Mouse (Mus musculus) limb, embryonic 11.5 days (tissue): ENCODE results near the gene Gm38100. TPM values are rescaled to one million over a fixed set of nuclear protein-coding genes. Genes with fewer than 3 reads are reported as not detected.

ENCODE experiments used
- ATAC-seq: fragments of 200-750 bp; cut with Nextera tagmentation; 2 replicates; pipeline ENCODE4 v1.8.0; 2017; ENCODE audit warnings: low read depth; ENCODE audit not compliant: insufficient number of reproducible peaks, low FRiP score, low TSS enrichment
- DNase-seq: peaks from one replicate; pipeline ENCODE4 v3.0.0-alpha.2; 2015; ENCODE audit warnings: low spot score
- H3K27ac ChIP-seq: fragments of 300-500 bp; sonication (generic); replicated peaks from 2 replicates; pipeline ENCODE4 v1.5.1; 2014; ENCODE audit warnings: low read depth, mild to moderate bottlenecking, low read length
- H3K27me3 ChIP-seq: fragments of 300-500 bp; sonication (generic); 2 replicates; pipeline ENCODE4 v1.6.1; 2014; ENCODE audit warnings: mild to moderate bottlenecking, low read length, mixed read lengths; ENCODE audit not compliant: control insufficient read depth, insufficient read depth
- H3K36me3 ChIP-seq: fragments of 300-500 bp; sonication (generic); 2 replicates; pipeline ENCODE4 v1.6.1; 2014; ENCODE audit warnings: mild to moderate bottlenecking, low read length, moderate library complexity, mixed read lengths; ENCODE audit not compliant: control insufficient read depth, insufficient read depth
- H3K4me1 ChIP-seq: fragments of 300-500 bp; sonication (generic); 2 replicates; pipeline ENCODE4 v1.6.1; 2014; ENCODE audit warnings: low read length, mixed read lengths; ENCODE audit not compliant: control insufficient read depth, insufficient read depth
- H3K4me2 ChIP-seq: fragments of 300-500 bp; sonication (generic); 2 replicates; pipeline ENCODE4 v1.6.1; 2014; ENCODE audit warnings: low read depth, mild to moderate bottlenecking, moderate library complexity; ENCODE audit not compliant: severe bottlenecking
- H3K4me3 ChIP-seq: fragments of 300-500 bp; sonication (generic); 2 replicates; pipeline ENCODE4 v1.5.1; 2014; ENCODE audit warnings: low read depth, low read length
- H3K9ac ChIP-seq: fragments of 300-500 bp; sonication (generic); 2 replicates; pipeline ENCODE4 v1.6.1; 2014; ENCODE audit warnings: mild to moderate bottlenecking, low read length
- H3K9me3 ChIP-seq: fragments of 300-500 bp; sonication (generic); 2 replicates; pipeline ENCODE4 v1.6.1; 2016; ENCODE audit warnings: low read length; ENCODE audit not compliant: control insufficient read depth
- WGBS: fragments of 180-500 bp; shearing (Covaris S2); extraction: QIAGEN DNeasy Blood & Tissue Kit; methylation state at CpG from one replicate; pipeline ENCODE4 v1.1.7; 2014; 5-methylcytosine and 5-hydroxymethylcytosine counted together
- polyA plus RNA-seq: library from polyadenylated mRNA; unstranded; fragments of >200 nt; fragmentation: Nextera tagmentation; extraction: Ambion mirVana; gene quantifications from 2 replicates; pipeline ENCODE4 v1.2.1, GENCODE M21; 2014

Gene Gm38100
- 0.10 TPM in 1 of 2 replicates, not detected in the other for polyA plus RNA-seq

- Histone ChIP-seq H3K36me3 (no peaks in the 10 kb centered on the region), H3K9me3 (no peaks in the 10 kb centered on the region), H3K4me3 (no peak within 1 kb of the TSS), H3K27me3 (no peaks in the 10 kb centered on the region), H3K4me1 (no peaks in the 10 kb centered on the region), H3K9ac (no peak within 1 kb of the TSS), H3K4me2 (no peak within 1 kb of the TSS), H3K27ac (no peak within 1 kb of the TSS)
- DNase-seq (no peak), ATAC-seq (no peak)
- 90% methylated on average over 9 of the region's 9 CpGs for WGBS
Measured at GRCm38 (mm10) chr1:175920029-175920428, at the start of gene Gm38100. Gene Gm38100, plus strand, starts transcription at chr1:175920329.

GRCm38 (mm10) chr1:175870716-175871115, 49.4 kb upstream of the Gm38100 start:
- ATAC-seq = no peak
- DNase-seq = no peak
- H3K4me2 ChIP-seq = no peak overlapping the region
- no peak overlapping the region for H3K27ac ChIP-seq
- no peak overlapping the region for H3K9ac ChIP-seq
- no peaks in the 10 kb centered on the region for H3K36me3 ChIP-seq
- H3K4me3 ChIP-seq = no peak overlapping the region
- H3K9me3 ChIP-seq = no peaks in the 10 kb centered on the region
- H3K27me3 ChIP-seq = no peaks in the 10 kb centered on the region
- no peaks in the 10 kb centered on the region for H3K4me1 ChIP-seq
- 84% methylated on average over 3 of the region's 3 CpGs for WGBS

- Histone ChIP-seq H3K27me3 (no peaks in the 10 kb centered on the region), H3K4me2 (no peak overlapping the region), H3K9me3 (no peaks in the 10 kb centered on the region), H3K4me3 (no peak overlapping the region), H3K36me3 (no peaks in the 10 kb centered on the region), H3K9ac (no peak overlapping the region), H3K4me1 (no peaks in the 10 kb centered on the region), H3K27ac (no peak overlapping the region)
- no peak for ATAC-seq
- WGBS = 81% methylated on average over 6 of the region's 6 CpGs
- no peak for DNase-seq
Measured at GRCm38 (mm10) chr1:175872028-175872816, 47.9 kb upstream of the Gm38100 start.

- WGBS = under 1% methylated on average over 56 of the region's 66 CpGs
- Histone ChIP-seq H3K9me3 (no peaks in the 10 kb centered on the region), H3K9ac (peak within 1 kb of the TSS; percentile 87), H3K27me3 (no peaks in the 10 kb centered on the region), H3K4me3 (peak within 1 kb of the TSS; percentile 78), H3K4me1 (0 out of 2 replicates have a peak, but pooled peaks cover 2% of the 10 kb centered on the region), H3K4me2 (peak within 1 kb of the TSS; percentile 52), H3K27ac (peak within 1 kb of the TSS; percentile 91), H3K36me3 (peaks cover 13% of the 10 kb centered on the region)
- DNase-seq = peak; percentile 90
- peak; percentile 97 for ATAC-seq
Measured at GRCm38 (mm10) chr1:175880453-175881296, 39.5 kb upstream of the Gm38100 start, which contains the start of gene Exo1. Gene Exo1, plus strand, starts transcription at chr1:175880581.

- DNase-seq = no peak
- 93% methylated on average over 3 of the region's 3 CpGs for WGBS
- no peak overlapping the region for H3K4me3 ChIP-seq
Measured at GRCm38 (mm10) chr1:175883398-175883797, 36.7 kb upstream of the Gm38100 start.

GRCm38 (mm10) chr1:175893263-175893662, 26.9 kb upstream of the Gm38100 start:
- WGBS = 90% methylated on average over 6 of the region's 6 CpGs
- H3K27me3 ChIP-seq = no peaks in the 10 kb centered on the region
- no peak overlapping the region for H3K4me3 ChIP-seq

More at GRCm38 (mm10) chr1:175883398-175883797, 36.7 kb upstream of the Gm38100 start:
- H3K27me3 ChIP-seq = no peaks in the 10 kb centered on the region
- H3K4me2 ChIP-seq = no peak overlapping the region
- 0 out of 2 replicates have a peak, but pooled peaks cover 2% of the 10 kb centered on the region for H3K4me1 ChIP-seq
- no peak overlapping the region for H3K27ac ChIP-seq
- no peak for ATAC-seq
- peaks cover 18% of the 10 kb centered on the region for H3K36me3 ChIP-seq
- H3K9me3 ChIP-seq = no peaks in the 10 kb centered on the region
- H3K9ac ChIP-seq = no peak overlapping the region

GRCm38 (mm10) chr1:175893726-175894125, 26.4 kb upstream of the Gm38100 start:
- no peak overlapping the region for H3K9ac ChIP-seq
- DNase-seq = no peak
- H3K27ac ChIP-seq = no peak overlapping the region
- no peak overlapping the region for H3K4me2 ChIP-seq
- peaks cover 13% of the 10 kb centered on the region for H3K36me3 ChIP-seq
- no peaks in the 10 kb centered on the region for H3K9me3 ChIP-seq
- H3K4me1 ChIP-seq = no peaks in the 10 kb centered on the region
- H3K27me3 ChIP-seq = no peaks in the 10 kb centered on the region
- ATAC-seq = no peak
- 93% methylated on average over 12 of the region's 12 CpGs for WGBS
- H3K4me3 ChIP-seq = no peak overlapping the region

More at GRCm38 (mm10) chr1:175893263-175893662, 26.9 kb upstream of the Gm38100 start:
- Histone ChIP-seq H3K27ac (no peak overlapping the region), H3K4me2 (no peak overlapping the region), H3K4me1 (no peaks in the 10 kb centered on the region), H3K9me3 (no peaks in the 10 kb centered on the region), H3K36me3 (peaks cover 14% of the 10 kb centered on the region), H3K9ac (no peak overlapping the region)
- ATAC-seq = no peak
- no peak for DNase-seq

GRCm38 (mm10) chr1:175911207-175911606, 8.9 kb upstream of the Gm38100 start:
- Histone ChIP-seq H3K4me2 (no peak overlapping the region), H3K27ac (no peak overlapping the region), H3K36me3 (peaks cover 16% of the 10 kb centered on the region), H3K4me1 (no peaks in the 10 kb centered on the region), H3K27me3 (no peaks in the 10 kb centered on the region), H3K4me3 (no peak overlapping the region), H3K9me3 (no peaks in the 10 kb centered on the region), H3K9ac (no peak overlapping the region)
- 83% methylated on average over 2 of the region's 2 CpGs for WGBS
- DNase-seq = no peak
- no peak for ATAC-seq
